Mouse (Mus musculus): ENCODE measurements at regions not wholly inside any gene's neighbourhood (a gene's known extent, or its start where the extent isn't known, plus 50 kb on each side); places are given as distances from the start of the nearest gene placed in this dataset.

DNA sequence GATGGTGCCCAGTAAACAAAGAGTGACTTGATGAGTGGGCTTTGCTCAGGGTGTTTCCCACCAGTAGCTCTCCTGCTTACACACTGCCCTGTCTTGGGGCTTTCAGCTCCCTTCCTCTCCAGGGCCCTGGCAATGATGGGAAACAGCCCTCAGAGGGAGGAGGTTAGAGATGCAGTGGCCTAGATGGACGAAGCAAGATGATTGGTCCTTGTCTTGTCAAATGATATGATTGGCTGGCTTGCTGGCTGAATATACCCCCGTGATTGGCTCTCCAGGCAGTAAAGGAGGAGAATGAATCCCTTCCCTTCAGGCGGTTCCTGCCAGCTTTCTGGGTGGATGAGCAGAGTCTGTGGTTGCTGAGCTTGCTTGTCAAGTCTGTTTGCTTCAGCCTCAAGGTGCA lies 74.8 kb upstream of the Ncam1 start:
- peak; percentile 39 for DNase-seq (ENCODE audit: low read depth, low spot score)

DNA sequence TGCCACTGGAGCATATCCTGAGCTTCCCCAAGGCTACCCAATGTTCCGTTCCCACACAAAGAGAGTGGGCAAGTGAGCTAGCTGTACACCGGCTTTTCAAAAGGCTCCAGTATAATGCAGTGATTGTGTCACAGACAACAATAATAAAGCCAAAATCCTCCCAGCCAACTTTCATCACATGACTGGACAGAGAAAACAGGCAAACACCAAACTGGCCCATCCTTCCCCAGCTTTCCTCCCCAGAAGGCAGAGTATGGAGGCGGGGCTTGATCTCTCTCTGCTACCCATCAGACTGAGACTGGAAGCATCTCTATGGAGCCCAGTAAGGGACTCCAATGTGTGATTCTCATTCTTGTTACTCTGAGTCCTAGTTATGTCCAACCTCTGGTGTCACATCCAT lies 52.8 kb upstream of the Ncam1 start:
- no peak for DNase-seq (ENCODE audit: low read depth, low spot score)

DNA sequence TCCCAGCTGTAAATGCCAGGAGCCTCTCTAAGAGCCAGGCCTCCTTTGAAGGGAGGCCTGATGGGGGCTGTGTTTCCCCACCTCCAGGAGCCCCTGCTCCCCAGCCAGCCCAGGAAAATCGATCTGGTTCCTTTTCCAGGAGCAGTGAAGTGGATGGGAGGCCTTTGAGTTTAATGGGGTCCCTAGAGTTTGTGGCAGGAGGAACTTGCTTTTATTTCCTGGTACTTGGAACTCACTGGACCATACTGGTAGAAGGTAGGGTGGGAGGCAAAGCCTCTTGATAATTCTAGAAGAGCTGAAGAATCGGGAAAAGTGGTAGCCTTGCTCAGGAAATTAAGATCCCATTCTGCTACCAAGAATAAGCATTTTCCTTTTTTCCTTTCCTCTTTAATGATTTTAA lies 50.7 kb upstream of the Ncam1 start:
- DNase-seq (ENCODE audit: low read depth, low spot score): no peak

DNA sequence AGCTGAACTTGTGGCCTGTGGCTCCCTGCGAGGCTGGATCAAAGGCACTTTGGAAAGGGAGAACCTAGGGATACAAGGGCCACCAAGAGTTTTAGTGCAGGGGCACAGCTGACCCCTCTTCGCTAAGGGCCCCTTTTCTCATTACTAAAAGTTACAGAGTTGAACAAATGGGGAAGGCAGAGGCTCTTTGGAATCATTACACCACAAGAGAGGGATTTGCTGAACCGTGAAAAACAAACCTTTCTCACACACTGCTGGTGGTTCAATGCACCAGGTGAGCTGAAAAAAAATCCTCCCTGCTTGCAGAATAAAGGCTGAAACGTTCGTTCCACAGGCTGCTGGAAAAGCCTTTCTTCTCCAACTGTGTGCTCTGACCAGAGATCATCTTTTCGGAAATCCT lies 50.2 kb upstream of the Ncam1 start:
- DNase-seq (ENCODE audit: low read depth, low spot score): no peak
